Mouse (Mus musculus) MEL (cell line): ENCODE results near the gene Ctdspl. TPM values are rescaled to one million over a fixed set of nuclear protein-coding genes. Genes with fewer than 3 reads are reported as not detected.

Experiments
- DNase-seq: peaks from one replicate; pipeline ENCODE4 v3.0.0; 2011; ENCODE audit warnings: low read depth, low spot score
- H3K27ac ChIP-seq: 2 replicates; pipeline ENCODE4 v1.5.1; 2012; ENCODE audit warnings: low read depth, mild to moderate bottlenecking, control low read depth, low read length, moderate library complexity; ENCODE audit not compliant: control insufficient read depth
- H3K27me3 ChIP-seq, 2 experiments: fragments of 150-350 bp in 1 of 2; sonication (generic) in 1 of 2; 2 replicates each; pipeline ENCODE4 v1.6.1; 2012; ENCODE audit warnings: low read length in 2 of 2, mild to moderate bottlenecking in 2 of 2, improper control_type of control experiment in 1 of 2, moderate library complexity in 1 of 2; ENCODE audit not compliant: insufficient read depth in 2 of 2, control insufficient read depth in 1 of 2
- H3K36me3 ChIP-seq, 2 experiments: 2 replicates each; pipeline ENCODE4 v1.6.1; 2012 to 2014; ENCODE audit warnings: low read length in 2 of 2, improper control_type of control experiment in 1 of 2, inconsistent platforms in 1 of 2, mild to moderate bottlenecking in 1 of 2; ENCODE audit not compliant: insufficient read depth in 2 of 2, control insufficient read depth in 1 of 2
- H3K4me1 ChIP-seq, 2 experiments: fragments of 150-350 bp in 1 of 2; sonication (generic) in 1 of 2; 2 replicates each; pipeline ENCODE4 v1.6.1; 2012; ENCODE audit warnings: low read length in 2 of 2, improper control_type of control experiment in 1 of 2, mild to moderate bottlenecking in 1 of 2; ENCODE audit not compliant: insufficient read depth in 2 of 2, control insufficient read depth in 1 of 2
- H3K4me3 ChIP-seq, 2 experiments: fragments of 150-350 bp in 1 of 2; sonication (generic) in 1 of 2; 2 replicates each; pipeline ENCODE4 v1.5.1; 2012; ENCODE audit warnings: low read depth in 2 of 2, low read length in 2 of 2, mild to moderate bottlenecking in 2 of 2, moderate library complexity in 2 of 2, control low read depth in 1 of 2, improper control_type of control experiment in 1 of 2; ENCODE audit not compliant: control insufficient read depth in 1 of 2, insufficient read depth in 1 of 2
- H3K79me2 ChIP-seq: 2 replicates; pipeline ENCODE4 v1.6.1; 2012; ENCODE audit warnings: mild to moderate bottlenecking, low read length, moderate library complexity; ENCODE audit not compliant: control insufficient read depth, poor library complexity, insufficient read depth
- H3K9ac ChIP-seq: 2 replicates; pipeline ENCODE4 v1.6.1; 2012; ENCODE audit warnings: low read depth, mild to moderate bottlenecking, control low read depth, low read length, moderate library complexity; ENCODE audit not compliant: control insufficient read depth, poor library complexity, severe bottlenecking
- H3K9me3 ChIP-seq: fragments of 150-350 bp; sonication (generic); replicated peaks from 2 replicates; pipeline ENCODE4 v1.6.1; 2012; ENCODE audit warnings: mild to moderate bottlenecking, low read length, improper control_type of control experiment, moderate library complexity; ENCODE audit not compliant: insufficient read depth
- CHD1 ChIP-seq: IDR thresholded peaks from 2 replicates; pipeline ENCODE4 v1.6.1; 2012; ENCODE audit warnings: low read depth, mild to moderate bottlenecking, inconsistent platforms, low read length, improper control_type of control experiment
- CHD2 ChIP-seq: IDR thresholded peaks from 2 replicates; pipeline ENCODE4 v1.6.1; 2011; ENCODE audit warnings: low read length, improper control_type of control experiment
- CTCF ChIP-seq, 3 experiments: IDR thresholded peaks in 2 of 3; conservative IDR thresholded peaks in 1 of 3; 2 replicates each; pipeline ENCODE4 v1.5.1; 2011 to 2012; ENCODE audit warnings: low read length in 3 of 3, low read depth in 2 of 3, mild to moderate bottlenecking in 2 of 3, improper control_type of control experiment in 1 of 3, inconsistent platforms in 1 of 3, mixed read lengths in 1 of 3, moderate library complexity in 1 of 3; ENCODE audit not compliant: control insufficient read depth in 1 of 3, insufficient read depth in 1 of 3, poor library complexity in 1 of 3, severe bottlenecking in 1 of 3
- ELF1 ChIP-seq: IDR thresholded peaks from 2 replicates; pipeline ENCODE4 v1.6.1; 2014; ENCODE audit warnings: low read depth, mild to moderate bottlenecking, inconsistent platforms, low read length, improper control_type of control experiment, moderate library complexity
- EP300 ChIP-seq, 2 experiments: IDR thresholded peaks; 2 replicates each; pipeline ENCODE4 v1.6.1; 2011; ENCODE audit warnings: improper control_type of control experiment in 2 of 2, low read length in 2 of 2, low read depth in 1 of 2, mild to moderate bottlenecking in 1 of 2
- GATA1 ChIP-seq: IDR thresholded peaks from 2 replicates; pipeline ENCODE4 v1.6.1; 2011; ENCODE audit warnings: low read depth, low read length, improper control_type of control experiment
- HCFC1 ChIP-seq: IDR thresholded peaks from 2 replicates; pipeline ENCODE4 v1.6.1; 2012; ENCODE audit warnings: low read depth, mild to moderate bottlenecking, inconsistent platforms, low read length, improper control_type of control experiment, moderate library complexity
- JUND ChIP-seq: IDR thresholded peaks from 2 replicates; pipeline ENCODE4 v1.6.1; 2011; ENCODE audit warnings: low read depth, mild to moderate bottlenecking, improper control_type of control experiment, low read length
- MAX ChIP-seq: IDR thresholded peaks from 2 replicates; pipeline ENCODE4 v1.6.1; 2011; ENCODE audit warnings: low read length, improper control_type of control experiment
- MAZ ChIP-seq: IDR thresholded peaks from 2 replicates; pipeline ENCODE4 v1.6.1; 2012; ENCODE audit warnings: low read depth, mild to moderate bottlenecking, inconsistent platforms, low read length, improper control_type of control experiment
- MEF2A ChIP-seq: IDR thresholded peaks from 2 replicates; pipeline ENCODE4 v1.6.1; 2014; ENCODE audit warnings: low read depth, mild to moderate bottlenecking, inconsistent platforms, low read length, improper control_type of control experiment; ENCODE audit not compliant: poor library complexity, insufficient replicate concordance, severe bottlenecking; ENCODE audit errors: extremely low read depth
- NELFE ChIP-seq: IDR thresholded peaks from 2 replicates; pipeline ENCODE4 v1.6.1; 2011; ENCODE audit warnings: low read depth, low read length, improper control_type of control experiment
- NRF1 ChIP-seq: IDR thresholded peaks from 2 replicates; pipeline ENCODE4 v1.6.1; 2014; ENCODE audit warnings: low read depth, mild to moderate bottlenecking, inconsistent platforms, low read length, improper control_type of control experiment, moderate library complexity; ENCODE audit not compliant: poor library complexity, insufficient read depth, severe bottlenecking
- POLR2AphosphoS2 ChIP-seq: IDR thresholded peaks from 2 replicates; pipeline ENCODE4 v1.6.1; 2011; ENCODE audit warnings: low read length, improper control_type of control experiment
- POLR2AphosphoS5 ChIP-seq: IDR thresholded peaks from 2 replicates; pipeline ENCODE4 v1.6.1; 2012; ENCODE audit warnings: low read depth, borderline replicate concordance, mild to moderate bottlenecking, inconsistent platforms, low read length, moderate library complexity, mixed read lengths
- RCOR1 ChIP-seq: IDR thresholded peaks from 2 replicates; pipeline ENCODE4 v1.6.1; 2012; ENCODE audit warnings: low read depth, mild to moderate bottlenecking, inconsistent platforms, low read length, improper control_type of control experiment
- SIN3A ChIP-seq: IDR thresholded peaks from 2 replicates; pipeline ENCODE4 v1.6.1; 2012; ENCODE audit warnings: low read length, improper control_type of control experiment, inconsistent platforms
- SMC3 ChIP-seq: IDR thresholded peaks from 2 replicates; pipeline ENCODE4 v1.6.1; 2011; ENCODE audit warnings: low read depth, low read length, improper control_type of control experiment
- TAL1 ChIP-seq: IDR thresholded peaks from 2 replicates; pipeline ENCODE4 v1.6.1; 2012; ENCODE audit warnings: mild to moderate bottlenecking, inconsistent platforms, low read length, moderate library complexity, mixed read lengths
- TBP ChIP-seq: IDR thresholded peaks from 2 replicates; pipeline ENCODE4 v1.8.0; 2011; ENCODE audit warnings: low read depth, low read length, improper control_type of control experiment
- TCF12 ChIP-seq: IDR thresholded peaks from 2 replicates; pipeline ENCODE4 v1.6.1; 2014; ENCODE audit warnings: low read depth, mild to moderate bottlenecking, inconsistent platforms, low read length, improper control_type of control experiment, moderate library complexity
- UBTF ChIP-seq: IDR thresholded peaks from 2 replicates; pipeline ENCODE4 v1.6.1; 2012; ENCODE audit warnings: low read depth, mild to moderate bottlenecking, inconsistent platforms, low read length, improper control_type of control experiment, moderate library complexity, borderline replicate concordance; ENCODE audit not compliant: insufficient read depth
- USF2 ChIP-seq, 2 experiments: IDR thresholded peaks; 2 replicates each; pipeline ENCODE4 v1.6.1; 2011 to 2012; ENCODE audit warnings: improper control_type of control experiment in 2 of 2, low read length in 2 of 2, borderline replicate concordance in 1 of 2, inconsistent platforms in 1 of 2, low read depth in 1 of 2, mild to moderate bottlenecking in 1 of 2; ENCODE audit not compliant: insufficient read depth in 1 of 2
- ZKSCAN1 ChIP-seq: IDR thresholded peaks from 2 replicates; pipeline ENCODE4 v1.6.1; 2012; ENCODE audit warnings: low read depth, mild to moderate bottlenecking, inconsistent platforms, low read length, improper control_type of control experiment, moderate library complexity
- ZNF384 ChIP-seq: IDR thresholded peaks from 2 replicates; pipeline ENCODE4 v1.6.1; 2012; ENCODE audit warnings: low read depth, mild to moderate bottlenecking, inconsistent platforms, low read length, improper control_type of control experiment
- polyA plus RNA-seq, 2 experiments: library from polyadenylated mRNA; stranded (reverse) in 1 of 2; unstranded in 1 of 2; fragments of >175 nt in 1 of 2; fragments of >200 nt in 1 of 2; gene quantifications; 2 replicates each; pipeline versions ENCODE4 v1.2.1 to v1.2.4; 2012; ENCODE audit warnings: low replicate concordance in 2 of 2, low read depth in 1 of 2; ENCODE audit not compliant: insufficient read length in 2 of 2, insufficient read depth in 1 of 2, missing spikeins in 1 of 2
- total RNA-seq: library from RNA; depleted of rRNA; stranded (reverse); fragments of 300-350 nt; gene quantifications from 2 replicates; pipeline ENCODE4 v1.2.3, GENCODE M21; 2012

Ctdspl gene
- total and polyA plus RNA-seq, 3 experiments = 15.3 to 20.7 TPM; not detected in 1

DNA sequence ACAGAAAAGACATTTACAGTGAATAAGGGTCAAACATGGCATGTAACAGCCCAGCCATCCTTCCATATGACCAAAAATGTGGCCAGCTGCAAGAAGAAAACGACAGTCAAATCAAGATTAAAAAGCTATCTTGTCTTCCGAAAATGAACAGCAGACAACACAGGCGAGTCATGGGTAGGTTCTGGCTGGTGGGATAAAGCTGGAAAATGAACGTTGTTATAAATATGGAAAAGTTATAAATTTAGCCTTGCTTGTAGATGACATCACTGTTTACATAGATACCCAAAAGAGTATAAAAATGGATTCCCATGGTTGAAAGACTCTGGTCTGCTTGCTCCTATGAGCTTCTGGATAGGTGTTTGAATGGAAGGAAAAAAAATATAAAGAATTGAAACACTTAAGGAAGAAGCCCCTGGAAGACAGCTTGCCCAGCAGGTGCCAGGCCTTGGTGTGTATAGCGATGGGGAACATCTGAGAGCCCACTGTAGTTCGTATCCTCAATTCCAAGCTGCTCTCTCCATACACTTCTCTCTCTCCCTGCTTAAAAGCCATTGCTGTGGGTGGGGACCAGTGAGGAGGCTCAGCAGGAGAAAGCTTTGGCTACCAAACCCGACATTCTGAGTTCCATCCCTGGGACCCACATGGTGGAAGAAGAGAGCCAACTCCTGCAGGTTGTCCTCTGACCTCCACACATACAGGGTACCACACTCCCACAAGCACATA is 90.7 kb downstream of the Ctdspl start:
- no peak overlapping the region for H3K9ac ChIP-seq
- no peaks in the 10 kb centered on the region for H3K79me2 ChIP-seq
- no peaks in the 10 kb centered on the region for H3K4me1 ChIP-seq
- H3K27ac ChIP-seq = no peak overlapping the region
- DNase-seq = no peak
- peaks cover 0 to 5% of the 10 kb centered on the region in 2 experiments; a peak in 2 of 4 replicates for H3K36me3 ChIP-seq
- no peaks in the 10 kb centered on the region for H3K9me3 ChIP-seq
- no peak overlapping the region for H3K4me3 ChIP-seq
- no peaks in the 10 kb centered on the region for H3K27me3 ChIP-seq
- TF ChIP-seq CHD1 = no peak
- no peak for TF ChIP-seq USF2 (IDR thresholded peaks at IDR 0.05; ENCODE audit: borderline replicate concordance in 1 of 2, insufficient read depth in 1 of 2, low read depth in 1 of 2, low read length in 2 of 2)
- no peak for TF ChIP-seq JUND
- no peak for TF ChIP-seq HCFC1
- no peak for TF ChIP-seq SMC3
- TF ChIP-seq UBTF = no peak
- TF ChIP-seq MAZ = no peak
- TF ChIP-seq ELF1 = no peak

DNA sequence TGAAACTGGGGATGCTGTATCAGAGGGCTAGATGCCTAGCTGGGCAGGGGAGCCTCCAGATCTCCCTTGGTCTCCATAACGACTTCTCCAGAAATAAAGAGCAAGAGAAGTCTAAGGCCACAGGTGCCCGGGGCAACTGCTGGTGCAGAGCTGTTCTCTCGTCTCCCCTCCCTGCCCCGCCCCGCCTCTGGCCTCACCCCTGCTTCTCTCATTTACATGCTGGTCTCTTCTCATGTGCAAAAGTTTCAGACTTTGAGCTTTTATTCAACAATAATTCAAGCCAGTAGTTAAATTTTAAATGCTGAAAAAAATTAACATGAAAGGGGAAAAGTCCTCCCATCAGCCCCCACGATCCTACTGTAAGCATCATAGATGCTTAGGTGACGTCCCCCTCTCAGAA is 95.5 kb downstream of the Ctdspl start:
- H3K36me3 ChIP-seq = peaks cover 0 to 5% of the 10 kb centered on the region in 2 experiments; a peak in 2 of 4 replicates
- H3K27me3 ChIP-seq = no peaks in the 10 kb centered on the region

DNA sequence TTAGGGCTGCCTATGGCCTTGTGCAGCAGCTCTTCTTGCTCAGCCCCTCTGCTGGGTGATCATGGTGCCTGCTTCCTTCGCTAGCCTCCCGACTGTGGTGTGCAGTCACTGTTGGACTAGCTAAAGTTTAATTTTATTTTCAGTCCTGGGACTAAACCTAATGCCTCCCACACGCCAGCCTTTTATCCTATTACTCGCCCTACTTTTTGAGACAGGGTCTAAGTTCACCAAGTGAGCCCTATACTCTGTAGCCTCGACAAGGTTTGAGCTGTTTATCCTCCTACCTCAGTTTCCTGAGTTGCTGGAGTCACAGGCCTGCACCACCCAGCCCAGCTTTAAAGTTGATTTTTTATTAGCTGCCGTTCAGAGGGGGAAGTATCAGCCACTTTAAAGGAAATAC is 99.0 kb downstream of the Ctdspl start:
- TF ChIP-seq MEF2A (no peak), POLR2AphosphoS5 (no peak), GATA1 (no peak), EP300 (IDR thresholded peaks at IDR 0.05; ENCODE audit: low read depth in 1 of 2, low read length in 2 of 2) (no peak), POLR2AphosphoS2 (no peak), TBP (no peak), CHD2 (no peak), NRF1 (no peak), JUND (no peak), TAL1 (no peak), SMC3 (no peak)
- Histone ChIP-seq H3K27me3 (no peaks in the 10 kb centered on the region), H3K9ac (no peak overlapping the region), H3K9me3 (no peaks in the 10 kb centered on the region), H3K4me3 (no peak overlapping the region), H3K27ac (no peak overlapping the region), H3K4me1 (no peaks in the 10 kb centered on the region), H3K36me3 (no peaks in the 10 kb centered on the region), H3K79me2 (no peaks in the 10 kb centered on the region)
- DNase-seq = no peak

More for the DNA sequence above, 95.5 kb downstream of the Ctdspl start:
- no peaks in the 10 kb centered on the region for H3K4me1 ChIP-seq
- no peak overlapping the region for H3K27ac ChIP-seq
- DNase-seq = no peak
- no peak for TF ChIP-seq EP300 (IDR thresholded peaks at IDR 0.05; ENCODE audit: low read depth in 1 of 2, low read length in 2 of 2)
- TF ChIP-seq RCOR1 = no peak
- TF ChIP-seq CTCF (IDR thresholded peaks at IDR 0.05 in 2 of 3, conservative IDR thresholded peaks at IDR 0.05 in 1 of 3; ENCODE audit: control insufficient read depth in 1 of 3, insufficient read depth in 1 of 3, low read depth in 2 of 3, low read length in 3 of 3, poor library complexity in 1 of 3, severe bottlenecking in 1 of 3) = no peak
- TF ChIP-seq ZNF384 = no peak
- TF ChIP-seq UBTF = no peak
- TF ChIP-seq ELF1 = no peak
- TF ChIP-seq SIN3A = no peak
- no peak for TF ChIP-seq MAX
- no peak for TF ChIP-seq TCF12
- no peak for TF ChIP-seq NELFE
- TF ChIP-seq MEF2A = no peak
- TF ChIP-seq ZKSCAN1 = no peak
- H3K4me3 ChIP-seq = no peak overlapping the region
- no peaks in the 10 kb centered on the region for H3K9me3 ChIP-seq
- no peak overlapping the region for H3K9ac ChIP-seq
- H3K79me2 ChIP-seq = no peaks in the 10 kb centered on the region
